Mouse (Mus musculus) stomach, postnatal 0 days (tissue): ENCODE data around the gene Rnf114.

Experiments
- CTCF ChIP-seq: IDR thresholded peaks from 2 replicates; pipeline ENCODE4 v1.5.1; 2016; ENCODE audit warnings: antibody characterized with exemption, low read depth, mild to moderate bottlenecking, moderate library complexity
- EP300 ChIP-seq: optimal IDR thresholded peaks from 2 replicates; pipeline ENCODE3; 2016; ENCODE audit warnings: antibody characterized with exemption

DNA sequence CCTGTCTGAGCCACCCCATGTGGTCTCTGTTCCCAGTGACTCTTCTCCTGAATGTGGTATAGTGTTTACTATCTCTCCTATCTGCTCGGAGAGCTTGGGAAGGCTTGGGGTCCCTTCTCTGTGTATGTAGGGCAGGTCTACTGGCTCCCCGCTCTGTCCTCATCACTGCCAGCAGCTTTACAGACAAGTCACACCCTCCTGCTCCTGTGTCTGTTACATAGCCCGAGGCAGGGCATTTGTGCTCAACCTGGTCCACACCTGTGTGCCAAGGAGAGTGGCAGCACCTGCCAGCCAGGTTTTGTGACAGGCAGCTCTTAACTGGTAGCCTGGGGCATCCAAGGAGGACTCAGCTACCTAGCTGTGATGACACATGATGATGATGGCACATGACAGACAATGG is 21.8 kb upstream of the Rnf114 start:
- TF ChIP-seq CTCF (no peak), EP300 (no peak)
